Mouse (Mus musculus) adrenal gland, adult 18-20 months (tissue): ENCODE data around the gene Olfr1245. TPM values are rescaled to one million over a fixed set of nuclear protein-coding genes. Genes with fewer than 3 reads are reported as not detected.
"Not testable (repeated sequence)": the region's sequence is repeated elsewhere in the genome, so short reads cannot be mapped to it uniquely, and the experiment has no call there.

ENCODE experiments used
- DNase-seq, 2 experiments: peaks; one replicate each; pipeline ENCODE4 v3.0.0; 2021 to 2022; ENCODE audit warnings: low spot score in 2 of 2
- long read RNA-seq, 2 experiments: library from polyadenylated mRNA; stranded (forward); transcript quantifications; one replicate each; pipeline ENCODE4 v2.0.0; 2021
- total RNA-seq, 2 experiments: library from RNA; stranded (reverse); gene quantifications; 1 replicate in 1 of 2; 2 replicates in 1 of 2; pipeline ENCODE4 v1.2.3; 2021

Olfr1245 gene
- not detected for total RNA-seq
- long read RNA-seq, experiment 1 = 0 reads
- long read RNA-seq, experiment 2 = 0 reads

- DNase-seq = no peak
Observed at GRCm38 (mm10) chr2:89578347-89578746, at the start of gene Olfr1245. Gene Olfr1245, minus strand, starts transcription at chr2:89578447.

DNA sequence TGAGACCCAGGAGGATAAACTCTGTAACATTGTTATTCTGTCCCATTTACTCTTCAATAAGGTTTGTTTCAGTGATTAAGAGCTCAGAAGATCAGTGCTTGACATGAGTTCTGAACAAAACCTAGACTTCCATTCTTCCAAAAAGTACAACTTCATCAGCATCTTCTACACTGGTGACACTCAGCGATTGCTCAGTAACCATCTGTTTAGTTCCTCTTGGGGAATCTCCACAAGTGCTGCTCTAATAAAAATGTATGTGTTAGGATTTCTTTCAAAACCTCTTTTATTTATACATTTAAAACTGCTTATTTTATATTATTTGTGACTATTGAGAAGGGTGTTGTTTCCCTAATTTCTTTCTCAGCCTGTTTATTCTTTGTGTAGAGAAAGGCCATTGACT is 39.9 kb upstream of the Olfr1245 start, which contains the start of gene Olfr1248:
Olfr1248 (minus strand) TSS at position 101 of the 400 bp plus-strand sequence.
- not testable (repeated sequence) for DNase-seq

- no peak for DNase-seq
Observed at GRCm38 (mm10) chr2:89614030-89614429, 35.8 kb upstream of the Olfr1245 start, which contains the start of gene Olfr1247. Gene Olfr1247, minus strand, starts transcription at chr2:89614130.

DNA sequence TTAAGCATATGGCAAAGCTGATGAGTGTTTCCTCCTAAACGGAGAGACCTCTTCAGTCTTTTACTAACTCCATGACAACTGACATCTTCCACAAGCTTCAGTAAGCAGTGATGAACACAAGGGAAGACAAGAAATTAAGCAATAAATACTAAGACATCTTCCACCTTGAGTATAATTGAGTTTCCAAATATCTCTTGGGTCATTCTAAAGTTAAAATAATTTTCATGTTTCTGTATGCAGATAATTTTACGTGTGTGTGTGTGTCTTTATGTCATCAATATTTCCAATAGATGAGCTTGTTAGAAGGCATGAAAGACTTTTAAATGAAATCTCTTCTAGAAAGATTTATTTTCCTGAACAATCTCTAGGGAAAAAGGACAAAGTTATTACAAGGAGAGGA is 14.8 kb upstream of the Olfr1245 start, which contains the start of gene Olfr1246:
Olfr1246 (minus strand) TSS at position 101 of the 400 bp plus-strand sequence.
- no peak for DNase-seq

DNA sequence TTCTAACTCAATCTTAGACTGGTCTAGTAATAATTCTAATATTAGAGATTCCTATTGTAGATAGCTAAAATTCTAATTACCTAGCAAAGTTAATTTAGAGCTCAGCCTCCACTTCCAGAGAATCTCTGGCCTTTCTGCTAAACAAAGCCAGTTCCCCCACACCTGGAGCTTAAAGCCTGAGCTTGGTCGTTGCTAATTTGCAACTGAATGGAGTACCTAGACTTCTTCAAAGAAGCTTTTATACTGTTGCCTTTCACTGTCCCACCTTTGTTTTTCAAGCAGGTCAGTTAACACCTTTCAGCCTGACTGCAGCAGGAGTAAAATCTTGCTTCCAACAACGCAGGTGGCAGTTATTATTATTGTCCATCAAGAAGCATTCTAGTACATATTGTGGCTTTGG is 15.5 kb downstream of the Olfr1245 start:
- DNase-seq = not testable (repeated sequence)

GRCm38 (mm10) chr2:89544516-89544915 is 33.7 kb downstream of the Olfr1245 start:
- DNase-seq = no peak

- no peak for DNase-seq
Observed at GRCm38 (mm10) chr2:89539923-89540322, 38.3 kb downstream of the Olfr1245 start.

DNA sequence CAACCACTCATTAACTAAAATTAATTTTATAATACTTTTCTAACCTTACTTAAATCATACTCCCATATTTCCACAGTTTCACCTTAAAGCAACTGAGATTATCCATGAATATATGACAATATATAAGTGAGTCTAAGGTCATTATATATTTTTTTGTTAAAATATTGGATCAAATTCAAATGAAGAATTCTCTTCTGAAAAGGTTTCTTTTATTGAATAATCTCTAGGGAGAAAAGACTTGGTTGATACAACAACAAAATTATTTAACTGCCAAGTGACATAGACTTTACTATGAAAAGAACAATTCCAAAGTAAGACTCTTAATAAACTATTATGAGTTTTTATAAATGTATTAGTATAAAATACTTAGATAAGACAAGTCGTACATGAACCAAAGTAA is 46.9 kb downstream of the Olfr1245 start, which contains the start of gene Olfr1243:
Olfr1243 (minus strand) TSS at position 101 of the 400 bp plus-strand sequence.
- DNase-seq = no peak

Other genes with a start within 250 kb of the Olfr1245 start
- gene Olfr1232, start 248.8 kb downstream of the Olfr1245 start, total RNA-seq = not detected
- not detected for gene Olfr1233, start 236.0 kb downstream of the Olfr1245 start, total RNA-seq
- not detected for gene Olfr1234, start 213.6 kb downstream of the Olfr1245 start, total RNA-seq
- not detected for gene Olfr1238, start 168.8 kb downstream of the Olfr1245 start, total RNA-seq
- gene Olfr1239, start 158.0 kb downstream of the Olfr1245 start, total RNA-seq = not detected
- gene Olfr1240, start 135.4 kb downstream of the Olfr1245 start, total RNA-seq = not detected
- not detected for gene Olfr1241, start 91.3 kb downstream of the Olfr1245 start, total RNA-seq
- gene Olfr1242, start 80.1 kb downstream of the Olfr1245 start, total RNA-seq = not detected
- gene Olfr1243, start 47.0 kb downstream of the Olfr1245 start, total RNA-seq = not detected
- not detected for gene Olfr1246, start 14.7 kb upstream of the Olfr1245 start, total RNA-seq
- gene Olfr1247, start 35.7 kb upstream of the Olfr1245 start, total RNA-seq = not detected
- not detected for gene Olfr1248, start 39.8 kb upstream of the Olfr1245 start, total RNA-seq
- gene Olfr1249, start 56.5 kb upstream of the Olfr1245 start, total RNA-seq = not detected
- gene Olfr1250, start 83.0 kb upstream of the Olfr1245 start, total RNA-seq = not detected
- not detected for gene Olfr1251, start 93.5 kb upstream of the Olfr1245 start, total RNA-seq
- not detected for gene Olfr1252, start 146.6 kb upstream of the Olfr1245 start, total RNA-seq
- gene Olfr1253, start 178.6 kb upstream of the Olfr1245 start, total RNA-seq = not detected
- gene Olfr1254, start 215.2 kb upstream of the Olfr1245 start, total RNA-seq = not detected
- not detected for gene Olfr1255, start 233.6 kb upstream of the Olfr1245 start, total RNA-seq